Mouse (Mus musculus) bone marrow, adult 2 months (tissue): ENCODE data around the gene Arfgef3.

Source experiments
- CTCF ChIP-seq: fragments of 200-500 bp; IDR thresholded peaks from 2 replicates; pipeline ENCODE4 v1.5.1; 2011; ENCODE audit warnings: low read length, control low read depth; ENCODE audit not compliant: control insufficient read depth, insufficient read depth
- POLR2A ChIP-seq: fragments of 200-500 bp; IDR thresholded peaks from 2 replicates; pipeline ENCODE4 v1.6.1; 2011; ENCODE audit warnings: low read depth, mild to moderate bottlenecking, control low read depth, low read length, borderline replicate concordance; ENCODE audit not compliant: control insufficient read depth

- TF ChIP-seq CTCF (no peak), POLR2A (no peak)
Observed at GRCm38 (mm10) chr10:18786693-18787092, 42.9 kb upstream of the Arfgef3 start, which contains the start of gene Gm4922.
